Mouse (Mus musculus): ENCODE results near the gene Polg. TPM values are rescaled to one million over a fixed set of nuclear protein-coding genes. Genes with fewer than 3 reads are reported as not detected.

Gene Polg
- polyA plus RNA-seq, 1 experiment from 2014 or later: 24.2 TPM

DNA sequence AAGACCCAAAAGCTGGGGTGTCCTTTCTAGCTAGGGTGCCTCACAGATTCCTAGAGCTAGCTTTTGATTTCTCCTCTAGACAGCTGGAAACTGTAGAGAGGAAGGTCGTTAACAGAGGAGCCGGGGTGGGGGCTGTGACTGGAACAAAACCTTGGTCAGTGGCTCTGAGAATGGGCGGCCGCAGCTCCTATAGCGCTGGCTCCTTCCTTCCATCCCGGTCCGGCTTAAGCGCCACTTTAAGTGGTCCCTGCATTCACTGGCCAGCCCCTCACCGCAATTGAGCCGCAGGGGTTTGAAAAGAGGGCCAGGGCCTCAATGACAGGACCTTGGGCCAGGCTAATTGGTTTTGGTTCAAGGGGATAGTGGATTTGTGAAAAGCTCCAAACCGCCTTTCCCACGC lies 43.5 kb upstream of the Polg start:
- Histone ChIP-seq H3K4me1 (ENCODE audit: control insufficient read depth, insufficient read depth, low read depth, low read length) (peaks cover 42% of the 10 kb centered on the region), H3K4me3 (ENCODE audit: low read length) (peak overlapping the region; percentile 91), H3K4me2 (ENCODE audit: low read length) (peak overlapping the region; percentile 89), H3K36me3 (ENCODE audit: control insufficient read depth, insufficient read depth, low read length) (no peaks in the 10 kb centered on the region), H3K27me3 (replicated peaks; ENCODE audit: control insufficient read depth, insufficient read depth, low read length) (no peaks in the 10 kb centered on the region), H3K9me3 (ENCODE audit: control insufficient read depth, low read length) (no peaks in the 10 kb centered on the region), H3K27ac (ENCODE audit: low read depth, low read length) (peak overlapping the region; percentile 97), H3K9ac (ENCODE audit: low read depth, low read length) (peak overlapping the region; percentile 98)
- ATAC-seq: no peak
- WGBS: 11% methylated on average over 12 of the region's 12 CpGs

DNA sequence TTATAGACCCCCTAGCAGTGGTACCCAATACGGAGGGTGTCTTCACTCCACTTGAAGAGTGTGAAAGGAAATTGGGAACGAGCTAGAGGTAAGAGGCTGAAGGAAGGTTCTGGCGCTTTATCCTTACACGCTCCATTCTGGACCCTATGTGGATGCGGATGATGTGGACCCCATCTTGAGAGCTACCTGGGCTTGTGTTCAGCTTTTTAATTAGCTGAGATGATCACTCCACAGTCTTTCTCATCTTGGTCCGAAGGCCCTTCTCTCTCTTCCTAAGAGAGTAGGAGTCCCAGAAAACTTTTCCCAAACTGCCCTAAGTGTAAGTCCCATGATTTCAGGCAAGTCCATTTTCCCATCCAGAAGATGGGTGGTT lies 43.1 kb upstream of the Polg start:
- peak overlapping the region; percentile 91 for H3K4me3 ChIP-seq (ENCODE audit: low read length)
- WGBS: 7% methylated on average over 6 of the region's 6 CpGs
- peak overlapping the region; percentile 97 for H3K27ac ChIP-seq (ENCODE audit: low read depth, low read length)
- no peaks in the 10 kb centered on the region for H3K36me3 ChIP-seq (ENCODE audit: control insufficient read depth, insufficient read depth, low read length)
- no peaks in the 10 kb centered on the region for H3K9me3 ChIP-seq (ENCODE audit: control insufficient read depth, low read length)
- H3K27me3 ChIP-seq (replicated peaks; ENCODE audit: control insufficient read depth, insufficient read depth, low read length): no peaks in the 10 kb centered on the region
- ATAC-seq: no peak
- H3K9ac ChIP-seq (ENCODE audit: low read depth, low read length): peak overlapping the region; percentile 98
- peak overlapping the region; percentile 89 for H3K4me2 ChIP-seq (ENCODE audit: low read length)
- H3K4me1 ChIP-seq (ENCODE audit: control insufficient read depth, insufficient read depth, low read depth, low read length): peaks cover 37% of the 10 kb centered on the region

DNA sequence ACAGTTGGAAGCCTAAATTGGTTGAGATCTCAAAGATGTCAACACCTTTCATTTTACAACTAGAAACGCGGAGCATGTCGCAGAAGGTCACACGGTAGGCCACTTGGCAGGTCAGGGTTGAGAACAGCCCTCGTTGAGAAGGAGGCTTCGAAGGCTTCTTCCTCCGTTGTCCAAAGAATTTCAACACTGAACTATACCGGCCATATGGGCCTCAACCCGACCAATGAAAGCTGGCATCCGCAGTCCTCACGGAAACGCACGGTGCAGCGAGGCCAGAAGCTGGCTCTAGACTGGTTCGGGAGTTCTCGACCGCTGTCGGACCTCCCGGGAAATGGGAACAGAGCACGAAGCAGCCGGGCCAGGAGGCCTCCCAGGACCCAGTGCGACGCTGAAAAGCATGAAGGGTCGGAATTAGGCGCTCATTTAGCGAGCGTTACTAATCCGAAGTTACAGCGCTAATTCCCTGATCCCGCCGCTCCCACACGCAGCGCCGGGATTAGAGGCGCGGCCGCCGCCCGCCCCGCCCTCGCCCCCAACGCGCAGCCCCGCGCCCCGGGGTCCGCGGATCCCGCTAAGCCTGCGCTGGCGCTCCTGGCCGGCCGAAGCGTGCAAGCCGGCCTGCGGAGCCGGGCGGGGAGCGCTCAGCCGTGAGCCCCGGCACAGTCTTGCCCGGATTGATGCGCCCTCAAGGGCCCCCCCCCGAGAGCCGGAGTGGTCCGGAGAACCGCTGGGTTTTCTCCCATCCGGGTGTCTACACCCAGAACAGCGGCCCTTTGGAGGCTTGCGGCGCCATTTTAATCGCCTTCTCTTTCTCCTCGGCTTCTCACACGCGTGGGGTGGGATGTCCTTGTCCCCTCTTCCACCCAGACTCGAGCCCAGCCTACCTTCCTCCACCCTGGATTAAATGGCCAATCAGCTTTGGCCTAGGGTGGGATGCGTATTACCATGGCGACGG lies 42.4 kb upstream of the Polg start:
- 1% methylated on average over 74 of the region's 79 CpGs for WGBS
- H3K4me2 ChIP-seq (ENCODE audit: low read length): peak overlapping the region; percentile 89
- peak overlapping the region; percentile 97 for H3K27ac ChIP-seq (ENCODE audit: low read depth, low read length)
- H3K4me3 ChIP-seq (ENCODE audit: low read length): peak overlapping the region; percentile 91
- no peak for ATAC-seq
- peaks cover 35% of the 10 kb centered on the region for H3K4me1 ChIP-seq (ENCODE audit: control insufficient read depth, insufficient read depth, low read depth, low read length)
- H3K9ac ChIP-seq (ENCODE audit: low read depth, low read length): peak overlapping the region; percentile 98
- no peaks in the 10 kb centered on the region for H3K36me3 ChIP-seq (ENCODE audit: control insufficient read depth, insufficient read depth, low read length)
- H3K9me3 ChIP-seq (ENCODE audit: control insufficient read depth, low read length): no peaks in the 10 kb centered on the region
- H3K27me3 ChIP-seq (replicated peaks; ENCODE audit: control insufficient read depth, insufficient read depth, low read length): no peaks in the 10 kb centered on the region

DNA sequence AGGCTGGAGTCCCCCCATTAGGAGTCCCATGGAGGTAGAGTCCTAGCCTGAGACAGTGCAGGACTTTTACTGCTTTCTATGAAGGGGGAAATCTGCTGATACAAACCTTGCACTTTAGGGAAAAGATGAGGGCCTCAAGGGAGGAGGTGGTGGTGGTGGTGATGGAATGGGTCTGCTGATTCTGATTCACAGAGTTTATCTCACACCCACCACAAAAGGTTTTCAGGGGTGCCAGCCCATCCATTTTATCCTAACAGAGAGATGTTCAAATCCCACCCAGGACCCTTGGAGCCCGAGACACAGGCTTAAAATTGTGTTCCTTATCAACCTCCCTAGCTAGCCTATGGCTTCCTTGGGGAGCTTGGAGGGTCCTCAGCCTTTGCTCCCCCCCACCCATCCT lies 41.6 kb upstream of the Polg start:
- no peaks in the 10 kb centered on the region for H3K36me3 ChIP-seq (ENCODE audit: control insufficient read depth, insufficient read depth, low read length)
- 0% methylated on average over 1 of the region's 1 CpGs for WGBS

DNA sequence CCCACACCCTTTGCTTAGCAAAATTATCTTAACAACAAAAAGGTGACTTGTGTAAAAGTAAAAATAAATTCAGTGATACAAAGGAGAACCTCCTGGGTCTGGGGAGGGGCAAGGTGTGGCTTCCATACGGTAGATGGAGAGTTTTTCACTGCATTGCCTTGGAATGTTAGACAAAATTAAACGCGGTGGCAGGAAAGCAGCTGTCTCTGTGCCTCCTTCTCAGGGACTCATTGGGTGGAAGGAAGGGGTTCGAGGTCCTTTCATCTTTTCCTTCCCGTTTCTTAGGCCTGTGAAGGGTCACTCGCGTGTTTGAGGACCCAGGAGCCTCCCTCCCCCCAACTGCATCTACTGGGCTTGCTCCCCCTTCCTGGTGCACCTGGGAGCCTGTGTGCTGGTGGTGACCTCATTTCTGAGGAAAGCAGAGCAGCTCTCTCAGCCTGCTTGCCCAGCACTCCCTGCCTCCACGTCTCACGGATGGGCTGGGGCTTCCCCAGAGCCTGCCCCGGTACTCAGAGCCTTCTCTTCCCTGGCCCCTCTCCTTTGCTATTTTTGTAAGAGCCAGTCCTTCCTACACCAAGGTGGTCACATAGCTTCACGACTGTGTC lies 41.0 kb upstream of the Polg start:
- 2% methylated on average over 11 of the region's 11 CpGs for whole genome bisulfite sequencing

More for the DNA sequence above, 41.6 kb upstream of the Polg start:
- Histone ChIP-seq H3K9ac (ENCODE audit: low read depth, low read length) (peak overlapping the region; percentile 98), H3K4me1 (ENCODE audit: control insufficient read depth, insufficient read depth, low read depth, low read length) (peaks cover 36% of the 10 kb centered on the region), H3K4me2 (ENCODE audit: low read length) (peak overlapping the region; percentile 89), H3K27me3 (replicated peaks; ENCODE audit: control insufficient read depth, insufficient read depth, low read length) (no peaks in the 10 kb centered on the region), H3K27ac (ENCODE audit: low read depth, low read length) (peak overlapping the region; percentile 97), H3K9me3 (ENCODE audit: control insufficient read depth, low read length) (no peaks in the 10 kb centered on the region), H3K4me3 (ENCODE audit: low read length) (peak overlapping the region; percentile 91)
- no peak for ATAC-seq

DNA sequence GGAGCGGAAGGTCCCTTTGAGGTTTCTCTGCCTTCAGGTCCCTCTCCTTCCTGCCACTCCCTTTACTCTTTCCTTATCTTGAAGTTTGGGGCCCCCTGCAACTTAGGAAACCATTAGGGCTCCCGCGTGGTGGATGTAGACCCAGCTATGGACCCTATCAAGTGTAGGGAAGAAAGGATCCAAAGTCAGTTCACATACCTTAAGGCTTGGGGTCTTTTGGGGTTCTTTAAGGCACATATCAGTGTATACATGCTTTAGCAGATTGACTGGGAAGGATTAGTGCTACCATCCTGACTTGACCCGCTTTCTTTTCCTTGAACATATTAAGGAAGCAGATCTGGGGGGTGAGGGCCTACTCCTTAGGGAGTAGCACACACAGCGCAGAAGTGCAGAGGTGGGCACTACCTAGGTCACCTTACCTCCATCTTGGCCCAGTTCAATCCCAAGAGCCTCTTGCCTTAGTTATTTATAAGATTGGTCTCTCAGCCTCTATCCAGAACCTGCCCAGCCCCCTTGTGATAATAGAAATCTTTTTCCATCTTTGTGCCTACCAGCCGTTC lies 40.4 kb upstream of the Polg start:
- peak overlapping the region; percentile 89 for H3K4me2 ChIP-seq (ENCODE audit: low read length)
- H3K4me3 ChIP-seq (ENCODE audit: low read length): peak overlapping the region; percentile 91
- H3K9ac ChIP-seq (ENCODE audit: low read depth, low read length): peak overlapping the region; percentile 98
- H3K27ac ChIP-seq (ENCODE audit: low read depth, low read length): peak overlapping the region; percentile 97
- no peaks in the 10 kb centered on the region for H3K27me3 ChIP-seq (replicated peaks; ENCODE audit: control insufficient read depth, insufficient read depth, low read length)
- H3K9me3 ChIP-seq (ENCODE audit: control insufficient read depth, low read length): no peaks in the 10 kb centered on the region
- 4% methylated on average over 6 of the region's 6 CpGs for WGBS
- no peak for ATAC-seq
- no peaks in the 10 kb centered on the region for H3K36me3 ChIP-seq (ENCODE audit: control insufficient read depth, insufficient read depth, low read length)
- peaks cover 37% of the 10 kb centered on the region for H3K4me1 ChIP-seq (ENCODE audit: control insufficient read depth, insufficient read depth, low read depth, low read length)

More for the DNA sequence above, 41.0 kb upstream of the Polg start:
- peak overlapping the region; percentile 89 for H3K4me2 ChIP-seq (ENCODE audit: low read length)
- peak overlapping the region; percentile 91 for H3K4me3 ChIP-seq (ENCODE audit: low read length)
- ATAC-seq: no peak
- peaks cover 38% of the 10 kb centered on the region for H3K4me1 ChIP-seq (ENCODE audit: control insufficient read depth, insufficient read depth, low read depth, low read length)
- H3K9me3 ChIP-seq (ENCODE audit: control insufficient read depth, low read length): no peaks in the 10 kb centered on the region
- H3K36me3 ChIP-seq (ENCODE audit: control insufficient read depth, insufficient read depth, low read length): no peaks in the 10 kb centered on the region
- H3K9ac ChIP-seq (ENCODE audit: low read depth, low read length): peak overlapping the region; percentile 98
- peak overlapping the region; percentile 97 for H3K27ac ChIP-seq (ENCODE audit: low read depth, low read length)
- H3K27me3 ChIP-seq (replicated peaks; ENCODE audit: control insufficient read depth, insufficient read depth, low read length): no peaks in the 10 kb centered on the region

DNA sequence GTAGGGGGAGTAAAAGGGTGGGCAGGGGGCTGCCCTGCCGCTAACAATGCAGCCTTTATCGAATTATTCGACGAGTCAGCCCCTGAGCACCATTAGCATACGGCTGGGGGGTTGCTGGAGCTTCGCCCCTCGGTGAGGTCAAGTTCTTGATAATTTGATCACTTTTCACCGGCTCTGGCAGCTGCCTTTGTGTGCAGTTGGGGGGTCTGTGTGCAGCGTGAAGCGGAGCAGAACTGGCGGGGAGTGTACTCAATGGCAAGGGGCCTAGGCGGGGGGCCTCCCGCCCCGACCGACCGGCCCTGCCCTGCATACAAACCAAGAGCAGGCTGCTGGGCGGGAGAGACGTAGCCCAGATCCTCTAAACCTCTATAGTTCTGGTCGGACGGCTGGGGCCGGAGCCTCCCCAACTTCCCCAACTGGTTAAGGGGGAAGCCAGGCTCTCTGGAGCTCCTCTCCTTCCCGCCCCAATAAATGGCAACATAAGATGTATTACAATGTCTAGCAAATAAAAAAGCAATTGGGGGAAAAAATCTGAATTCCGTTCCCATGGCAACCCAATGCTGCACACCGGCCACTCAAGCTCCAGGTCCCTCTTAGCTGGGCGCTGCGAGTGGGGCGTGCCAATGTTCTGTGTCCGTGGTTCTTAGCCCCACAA lies 39.8 kb upstream of the Polg start:
- H3K4me3 ChIP-seq (ENCODE audit: low read length): peak overlapping the region; percentile 91
- peak overlapping the region; percentile 97 for H3K27ac ChIP-seq (ENCODE audit: low read depth, low read length)
- ATAC-seq: peak; percentile 64
- H3K27me3 ChIP-seq (replicated peaks; ENCODE audit: control insufficient read depth, insufficient read depth, low read length): no peaks in the 10 kb centered on the region
- H3K4me2 ChIP-seq (ENCODE audit: low read length): peak overlapping the region; percentile 89
- H3K9me3 ChIP-seq (ENCODE audit: control insufficient read depth, low read length): no peaks in the 10 kb centered on the region
- 2% methylated on average over 28 of the region's 28 CpGs for WGBS
- H3K4me1 ChIP-seq (ENCODE audit: control insufficient read depth, insufficient read depth, low read depth, low read length): peaks cover 31% of the 10 kb centered on the region
- peak overlapping the region; percentile 98 for H3K9ac ChIP-seq (ENCODE audit: low read depth, low read length)
- H3K36me3 ChIP-seq (ENCODE audit: control insufficient read depth, insufficient read depth, low read length): no peaks in the 10 kb centered on the region

DNA sequence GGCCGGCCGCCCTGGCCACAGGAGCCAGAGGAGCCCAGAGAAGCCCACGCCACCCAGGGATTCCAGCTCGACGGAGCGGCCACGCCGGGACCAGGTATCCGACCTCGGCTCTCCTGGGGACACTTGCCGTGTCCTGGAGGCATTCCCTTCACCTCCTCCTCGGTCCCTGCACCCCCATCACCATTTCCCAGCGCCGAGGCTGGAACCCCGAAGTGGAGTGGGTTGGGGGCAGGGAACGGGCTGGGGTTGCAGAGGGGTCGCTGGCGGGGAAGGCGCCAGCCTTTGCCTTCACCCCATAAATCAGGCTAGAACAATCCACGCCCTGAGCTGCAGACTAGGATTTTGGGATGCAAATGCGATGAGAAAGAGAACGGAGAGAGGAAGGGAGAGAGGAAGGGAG lies 39.2 kb upstream of the Polg start:
- Histone ChIP-seq H3K4me1 (ENCODE audit: control insufficient read depth, insufficient read depth, low read depth, low read length) (peaks cover 27% of the 10 kb centered on the region), H3K27me3 (replicated peaks; ENCODE audit: control insufficient read depth, insufficient read depth, low read length) (no peaks in the 10 kb centered on the region), H3K4me3 (ENCODE audit: low read length) (peak overlapping the region; percentile 91), H3K9me3 (ENCODE audit: control insufficient read depth, low read length) (no peaks in the 10 kb centered on the region), H3K9ac (ENCODE audit: low read depth, low read length) (peak overlapping the region; percentile 98), H3K36me3 (ENCODE audit: control insufficient read depth, insufficient read depth, low read length) (no peaks in the 10 kb centered on the region), H3K4me2 (ENCODE audit: low read length) (peak overlapping the region; percentile 89), H3K27ac (ENCODE audit: low read depth, low read length) (peak overlapping the region; percentile 97)
- no peak for ATAC-seq
- 1% methylated on average over 22 of the region's 22 CpGs for WGBS

Data from hindbrain, embryonic 16.5 days (tissue).